Mouse (Mus musculus) spleen, adult 2 months (tissue): ENCODE measurements around the gene Orc3.

ENCODE experiments used
- CTCF ChIP-seq: fragments of 200-500 bp; IDR thresholded peaks from 2 replicates; pipeline ENCODE4 v1.5.1; 2011; ENCODE audit warnings: mild to moderate bottlenecking, inconsistent platforms; ENCODE audit not compliant: insufficient read depth, insufficient read length, insufficient replicate concordance; ENCODE audit errors: extremely low read depth
- POLR2A ChIP-seq: fragments of 200-500 bp; IDR thresholded peaks from 2 replicates; pipeline ENCODE4 v1.6.1; 2011; ENCODE audit warnings: low read depth, low read length, inconsistent platforms

GRCm38 (mm10) chr4:34639745-34640364, 25.1 kb upstream of the Orc3 start:
- no peak for TF ChIP-seq CTCF
- TF ChIP-seq POLR2A, result no peak
